Mouse (Mus musculus) forebrain, embryonic 14.5 days (tissue): ENCODE results near the gene Rnf222. TPM values are rescaled to one million over a fixed set of nuclear protein-coding genes. Genes with fewer than 3 reads are reported as not detected.

Experiments used
- ATAC-seq: fragments of 200-750 bp; cut with Nextera tagmentation; 2 replicates; pipeline ENCODE4 v1.8.0; 2017; ENCODE audit warnings: mild to moderate bottlenecking, moderate library complexity
- DNase-seq: peaks from one replicate; pipeline ENCODE4 v3.0.0-alpha.2; 2015; ENCODE audit warnings: low spot score
- H3K27ac ChIP-seq: fragments of 300-500 bp; sonication (generic); 2 replicates; pipeline ENCODE4 v1.5.1; 2014; ENCODE audit warnings: low read depth, mild to moderate bottlenecking, control low read depth, low read length, moderate library complexity
- H3K27me3 ChIP-seq: fragments of 300-500 bp; sonication (generic); replicated peaks from 2 replicates; pipeline ENCODE4 v1.6.1; 2014; ENCODE audit warnings: low read length, control low read depth, mixed read lengths; ENCODE audit not compliant: control insufficient read depth, insufficient read depth
- H3K36me3 ChIP-seq: fragments of 300-500 bp; sonication (generic); 2 replicates; pipeline ENCODE4 v1.6.1; 2014; ENCODE audit warnings: low read length, control low read depth; ENCODE audit not compliant: control insufficient read depth, insufficient read depth
- H3K4me1 ChIP-seq: fragments of 300-500 bp; sonication (generic); 2 replicates; pipeline ENCODE4 v1.6.1; 2014; ENCODE audit warnings: antibody characterized with exemption, low read length, control low read depth; ENCODE audit not compliant: control insufficient read depth, insufficient read depth
- H3K4me2 ChIP-seq: fragments of 300-500 bp; sonication (generic); 2 replicates; pipeline ENCODE4 v1.6.1; 2014; ENCODE audit warnings: mild to moderate bottlenecking, control low read depth, low read length
- H3K4me3 ChIP-seq: fragments of 300-500 bp; sonication (generic); 2 replicates; pipeline ENCODE4 v1.5.1; 2014; ENCODE audit warnings: low read depth, low read length, control low read depth
- H3K9ac ChIP-seq: fragments of 300-500 bp; sonication (generic); 2 replicates; pipeline ENCODE4 v1.6.1; 2014; ENCODE audit warnings: mild to moderate bottlenecking, low read length, control low read depth, moderate library complexity
- H3K9me3 ChIP-seq: fragments of 300-500 bp; sonication (generic); replicated peaks from 2 replicates; pipeline ENCODE4 v1.6.1; 2016; ENCODE audit warnings: low read length, control low read depth, mixed read lengths; ENCODE audit not compliant: control insufficient read depth
- WGBS: fragments of 180-500 bp; shearing (Covaris S2); extraction: QIAGEN DNeasy Blood & Tissue Kit; methylation state at CpG from one replicate; pipeline ENCODE4 v1.1.7; 2014; 5-methylcytosine and 5-hydroxymethylcytosine counted together
- polyA plus RNA-seq: library from polyadenylated mRNA; unstranded; fragments of >200 nt; fragmentation: Nextera tagmentation; extraction: Ambion mirVana; gene quantifications from 2 replicates; pipeline ENCODE4 v1.2.1, GENCODE M21; 2014

The Rnf222 gene
- polyA plus RNA-seq, 1 experiment from 2014 or later = not detected

DNA sequence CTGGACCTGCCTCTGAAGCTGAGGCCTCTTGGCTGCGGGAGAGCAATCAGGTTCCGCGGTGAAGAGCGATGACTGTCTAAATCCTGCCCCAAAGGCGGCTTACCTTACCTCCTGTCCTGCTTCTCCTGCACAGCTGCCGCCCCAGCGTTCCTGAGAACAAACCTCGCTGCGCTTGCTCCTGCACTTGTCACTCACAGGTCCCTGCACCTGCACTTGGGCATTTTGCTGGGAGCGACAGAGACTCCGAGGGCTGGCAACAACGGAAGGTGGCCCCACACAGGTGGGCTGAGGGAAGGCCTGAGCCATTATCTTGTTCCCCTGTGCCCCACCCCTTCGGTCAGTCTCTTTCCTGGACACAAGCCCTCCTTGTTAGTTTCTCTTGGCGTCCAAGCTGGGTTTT is 6.2 kb upstream of the Rnf222 start:
- no peak for ATAC-seq
- no peaks in the 10 kb centered on the region for H3K9me3 ChIP-seq

DNA sequence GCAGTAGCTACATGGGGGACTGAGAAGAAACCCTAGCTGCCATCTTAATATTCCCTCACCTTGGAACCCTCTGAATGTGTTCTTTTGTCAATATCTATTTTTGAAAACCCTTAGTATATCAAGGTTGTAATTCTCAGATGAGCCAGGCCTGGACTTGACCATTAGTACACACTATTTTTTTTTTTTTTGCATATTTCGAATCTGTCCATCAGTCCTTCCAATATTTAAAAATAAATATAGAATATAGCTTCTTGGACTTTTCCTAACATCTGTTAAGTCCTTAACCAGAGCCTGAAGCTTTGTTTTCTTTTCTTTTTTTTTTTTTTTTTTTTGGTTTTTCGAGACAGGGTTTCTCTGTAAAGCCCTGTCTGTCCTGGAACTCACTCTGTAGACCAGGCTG is 4.5 kb upstream of the Rnf222 start:
- H3K9ac ChIP-seq = no peak overlapping the region
- DNase-seq (no peak), ATAC-seq (no peak)
- no peak overlapping the region for H3K4me3 ChIP-seq
- H3K4me2 ChIP-seq = no peak overlapping the region
- H3K36me3 ChIP-seq = no peaks in the 10 kb centered on the region
- no peaks in the 10 kb centered on the region for H3K9me3 ChIP-seq
- no peaks in the 10 kb centered on the region for H3K4me1 ChIP-seq
- 81% methylated on average over 2 of the region's 2 CpGs for WGBS
- H3K27me3 ChIP-seq = no peaks in the 10 kb centered on the region
- H3K27ac ChIP-seq = no peak overlapping the region

More for the DNA sequence above, 6.2 kb upstream of the Rnf222 start:
- Histone ChIP-seq H3K27me3 (no peaks in the 10 kb centered on the region), H3K4me3 (no peak overlapping the region), H3K9ac (no peak overlapping the region), H3K4me1 (no peaks in the 10 kb centered on the region), H3K4me2 (no peak overlapping the region), H3K36me3 (no peaks in the 10 kb centered on the region), H3K27ac (no peak overlapping the region)
- DNase-seq = no peak
- 17% methylated on average over 14 of the region's 14 CpGs for WGBS

DNA sequence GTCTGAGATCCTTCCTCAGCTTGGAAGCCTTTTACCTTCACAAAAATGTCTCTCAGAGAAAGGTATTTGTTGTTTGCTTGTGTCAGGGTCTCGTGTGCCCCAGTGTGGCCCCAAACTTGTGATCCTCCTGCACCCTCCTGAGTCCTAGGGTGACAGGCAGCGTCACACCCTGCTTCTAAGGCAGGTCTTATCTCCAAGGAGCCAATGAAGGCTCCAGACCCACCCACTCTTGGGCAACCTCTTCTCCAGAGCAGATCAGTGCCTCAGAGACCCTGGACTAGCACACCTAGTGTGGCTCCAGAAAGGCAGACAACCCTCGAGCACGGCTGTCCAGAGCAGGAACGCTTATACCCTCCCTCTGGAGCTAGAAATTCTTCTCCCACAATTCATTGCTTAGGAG is 4.0 kb upstream of the Rnf222 start:
- no peaks in the 10 kb centered on the region for H3K27me3 ChIP-seq
- no peaks in the 10 kb centered on the region for H3K9me3 ChIP-seq
- H3K27ac ChIP-seq = no peak overlapping the region
- 82% methylated on average over 5 of the region's 5 CpGs for WGBS
- ATAC-seq (no peak), DNase-seq (no peak)
- no peak overlapping the region for H3K9ac ChIP-seq
- H3K4me2 ChIP-seq = no peak overlapping the region
- H3K4me3 ChIP-seq = no peak overlapping the region
- H3K4me1 ChIP-seq = no peaks in the 10 kb centered on the region
- no peaks in the 10 kb centered on the region for H3K36me3 ChIP-seq

DNA sequence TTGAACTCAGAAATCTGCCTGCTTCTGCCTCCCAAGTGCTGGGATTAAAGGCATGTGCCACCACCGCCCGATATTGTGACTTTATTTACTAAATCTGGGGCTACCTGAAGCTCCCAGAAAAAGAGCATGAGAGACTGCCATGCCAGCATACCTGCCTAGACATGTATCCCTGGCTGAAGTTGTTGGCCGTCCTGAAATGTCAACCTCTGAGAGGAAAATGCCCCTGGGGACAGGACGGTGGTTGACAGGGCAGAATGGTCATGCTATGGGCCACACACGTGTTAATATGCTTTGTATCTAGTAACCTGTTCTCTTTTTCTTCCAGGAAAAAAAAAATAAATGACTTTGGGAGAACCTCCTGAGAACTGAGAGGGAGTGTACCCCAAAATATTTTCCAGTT is 2.3 kb upstream of the Rnf222 start:
- no peak overlapping the region for H3K4me2 ChIP-seq
- no peaks in the 10 kb centered on the region for H3K4me1 ChIP-seq
- H3K27ac ChIP-seq = no peak overlapping the region
- no peak overlapping the region for H3K4me3 ChIP-seq
- H3K27me3 ChIP-seq = no peaks in the 10 kb centered on the region
- DNase-seq = no peak
- H3K9me3 ChIP-seq = no peaks in the 10 kb centered on the region
- 83% methylated on average over 5 of the region's 5 CpGs for WGBS
- H3K9ac ChIP-seq = no peak overlapping the region
- ATAC-seq = no peak
- no peaks in the 10 kb centered on the region for H3K36me3 ChIP-seq

DNA sequence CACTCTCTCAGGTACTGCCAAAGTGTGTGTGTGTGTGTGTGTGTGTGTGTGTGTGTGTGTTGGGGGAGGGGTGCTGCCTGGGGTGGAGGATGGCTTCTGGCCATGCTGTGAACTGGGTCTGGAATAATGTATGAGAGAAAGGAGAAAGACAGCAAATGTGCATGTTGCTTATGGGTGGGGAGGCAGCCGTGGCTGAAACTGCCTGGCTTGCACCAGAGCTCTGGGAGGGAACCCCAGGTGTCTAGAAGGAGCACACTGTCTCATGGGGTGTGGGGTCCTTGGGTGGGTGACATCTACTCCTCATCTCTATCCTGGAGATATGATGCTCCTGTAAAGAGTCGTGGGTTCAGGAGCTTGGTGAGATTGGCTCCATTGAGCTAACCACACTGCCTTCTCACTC is 300 bp downstream of the Rnf222 start:
- H3K9ac ChIP-seq = no peak overlapping the region
- no peak for ATAC-seq
- H3K4me2 ChIP-seq = no peak overlapping the region
- no peak for DNase-seq
- no peaks in the 10 kb centered on the region for H3K9me3 ChIP-seq
- no peaks in the 10 kb centered on the region for H3K36me3 ChIP-seq
- no peaks in the 10 kb centered on the region for H3K4me1 ChIP-seq
- no peaks in the 10 kb centered on the region for H3K27me3 ChIP-seq
- 73% methylated on average over 2 of the region's 2 CpGs for WGBS
- no peak overlapping the region for H3K27ac ChIP-seq
- H3K4me3 ChIP-seq = no peak overlapping the region

DNA sequence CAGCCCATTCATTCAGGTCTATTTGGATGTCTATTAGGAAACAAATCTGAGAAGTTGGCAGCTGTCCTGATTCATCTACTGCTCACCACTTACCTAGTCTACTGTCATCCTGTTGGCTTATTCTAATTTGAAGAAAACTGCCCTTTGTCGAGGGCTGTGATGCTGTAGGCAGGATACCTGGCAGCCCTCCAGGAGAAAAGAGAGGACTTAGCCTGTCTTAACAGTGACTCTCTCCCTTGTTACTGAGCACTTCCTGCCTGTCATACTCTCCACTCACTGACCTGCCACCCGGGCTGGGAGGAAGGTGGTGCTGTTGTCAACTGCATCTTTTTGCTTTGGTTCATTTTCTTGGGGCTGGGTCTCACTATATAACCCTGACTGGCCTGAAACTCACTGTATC is 2.3 kb downstream of the Rnf222 start:
- H3K27me3 ChIP-seq = no peaks in the 10 kb centered on the region
- H3K4me1 ChIP-seq = no peaks in the 10 kb centered on the region
- H3K9ac ChIP-seq = no peak overlapping the region
- no peaks in the 10 kb centered on the region for H3K36me3 ChIP-seq
- no peak overlapping the region for H3K27ac ChIP-seq
- 52% methylated on average over 2 of the region's 2 CpGs for WGBS
- no peak for ATAC-seq
- H3K9me3 ChIP-seq = no peaks in the 10 kb centered on the region
- H3K4me2 ChIP-seq = no peak overlapping the region
- no peak overlapping the region for H3K4me3 ChIP-seq
- no peak for DNase-seq

DNA sequence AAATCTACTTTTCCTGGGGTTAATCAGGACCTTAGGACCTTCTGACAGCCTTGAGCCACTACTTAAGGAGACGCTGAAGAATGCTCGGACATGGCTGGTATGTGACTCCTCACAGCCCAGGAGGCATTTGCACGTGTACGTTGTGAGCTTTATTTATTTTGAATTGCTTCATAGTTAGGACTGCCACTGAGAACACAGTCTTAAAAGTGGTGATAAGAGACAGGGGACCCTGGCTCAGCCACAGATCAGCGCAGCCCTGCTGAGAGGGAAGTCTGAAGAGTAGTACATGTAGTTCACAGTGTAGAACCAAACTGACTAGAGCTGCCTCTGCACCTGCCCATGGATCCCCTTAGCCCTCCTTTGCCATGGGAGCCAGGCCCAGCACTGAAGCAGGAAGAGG is 3.5 kb downstream of the Rnf222 start:
- no peaks in the 10 kb centered on the region for H3K4me1 ChIP-seq
- H3K27ac ChIP-seq = no peak overlapping the region
- H3K9me3 ChIP-seq = no peaks in the 10 kb centered on the region
- no peaks in the 10 kb centered on the region for H3K27me3 ChIP-seq
- ATAC-seq = no peak
- WGBS = 90% methylated on average over 5 of the region's 5 CpGs
- no peak overlapping the region for H3K9ac ChIP-seq
- no peak overlapping the region for H3K4me2 ChIP-seq
- no peak for DNase-seq
- no peaks in the 10 kb centered on the region for H3K36me3 ChIP-seq
- no peak overlapping the region for H3K4me3 ChIP-seq

DNA sequence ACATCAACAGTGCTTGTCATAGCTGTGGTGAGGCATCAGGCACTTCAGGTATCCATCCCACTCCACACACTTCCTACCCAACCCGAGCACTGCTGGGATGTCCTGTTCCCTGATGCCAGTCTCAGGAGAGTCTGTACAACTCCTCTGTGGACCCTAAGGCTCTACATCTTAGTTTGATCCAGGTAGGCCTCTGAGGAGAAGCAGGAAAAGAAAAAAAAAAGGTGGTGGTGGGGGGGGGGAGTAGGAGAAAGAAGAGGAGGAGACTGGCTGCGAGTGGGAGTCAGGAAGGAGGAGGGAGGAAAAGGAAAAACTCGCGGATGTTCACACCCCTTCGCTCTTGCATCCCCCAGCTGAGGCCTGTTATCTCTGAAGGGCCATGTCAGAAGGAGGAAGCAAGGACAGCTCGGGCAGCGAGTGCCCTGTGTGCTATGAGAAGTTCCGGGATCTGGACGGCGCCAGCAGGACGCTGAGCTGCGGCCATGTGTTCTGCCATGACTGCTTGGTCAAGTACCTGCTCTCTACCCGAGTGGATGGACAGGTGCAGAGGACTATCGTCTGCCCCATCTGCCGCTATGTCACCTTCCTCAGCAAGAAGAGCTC is 4.0 kb downstream of the Rnf222 start:
- no peak for ATAC-seq

DNA sequence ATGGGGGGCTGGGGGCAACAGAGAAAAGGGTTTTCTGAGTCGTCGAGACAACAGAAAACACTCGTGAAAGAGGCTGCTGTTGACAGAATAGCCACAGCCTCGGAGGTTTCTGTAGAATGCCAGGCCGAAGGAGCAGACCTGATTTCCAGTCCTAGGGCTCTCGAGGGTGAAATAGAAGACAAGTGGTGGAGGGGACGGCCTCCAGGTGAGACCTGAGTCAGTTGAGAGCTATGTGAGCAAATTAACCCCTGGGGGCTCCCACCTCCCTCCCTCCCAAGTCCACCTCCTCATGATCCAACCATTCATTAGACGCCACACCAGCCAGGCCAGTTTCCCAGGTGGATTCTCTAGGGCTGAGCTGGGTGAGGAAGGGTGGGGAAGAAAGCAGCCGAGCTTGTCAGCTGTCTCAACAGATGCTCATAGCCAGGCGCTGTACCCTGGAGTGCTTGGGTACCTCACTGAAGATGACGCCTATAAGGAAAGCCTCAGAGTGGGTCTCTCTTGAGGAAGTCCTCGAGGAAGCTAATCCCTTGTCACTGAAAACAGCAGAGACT is 5.6 kb downstream of the Rnf222 start:
- Histone ChIP-seq H3K9me3 (no peaks in the 10 kb centered on the region), H3K4me3 (no peak overlapping the region), H3K9ac (no peak overlapping the region), H3K27ac (no peak overlapping the region), H3K27me3 (no peaks in the 10 kb centered on the region), H3K4me1 (no peaks in the 10 kb centered on the region), H3K36me3 (no peaks in the 10 kb centered on the region), H3K4me2 (no peak overlapping the region)
- WGBS = 74% methylated on average over 12 of the region's 12 CpGs
- DNase-seq = no peak
- no peak for ATAC-seq

More for the DNA sequence above, 4.0 kb downstream of the Rnf222 start:
- Histone ChIP-seq H3K4me1 (no peaks in the 10 kb centered on the region), H3K27ac (no peak overlapping the region), H3K36me3 (no peaks in the 10 kb centered on the region), H3K9ac (no peak overlapping the region; the same call in 1 of the 2 replicates), H3K27me3 (no peaks in the 10 kb centered on the region), H3K4me2 (no peak overlapping the region), H3K9me3 (no peaks in the 10 kb centered on the region), H3K4me3 (no peak overlapping the region)
- DNase-seq = no peak
- 84% methylated on average over 15 of the region's 15 CpGs for WGBS
